Mouse (Mus musculus) lung, postnatal 0 days (tissue): ENCODE data around the gene Klc2. TPM values are rescaled to one million over a fixed set of nuclear protein-coding genes. Genes with fewer than 3 reads are reported as not detected.

Source experiments
- ATAC-seq: fragments of 200-750 bp; cut with Nextera tagmentation; 2 replicates; pipeline ENCODE4 v1.8.0; 2017; ENCODE audit warnings: moderate library complexity
- DNase-seq: peaks from one replicate; pipeline ENCODE4 v3.0.0-alpha.2; 2016; ENCODE audit warnings: low spot score
- H3K27ac ChIP-seq: fragments of 300-500 bp; sonication (generic); 2 replicates; pipeline ENCODE4 v1.5.1; 2014; ENCODE audit warnings: antibody characterized with exemption, mild to moderate bottlenecking, low read length, mixed read lengths
- H3K27me3 ChIP-seq: fragments of 300-500 bp; sonication (generic); replicated peaks from 2 replicates; pipeline ENCODE4 v1.6.1; 2014; ENCODE audit warnings: low read length, mixed read lengths; ENCODE audit not compliant: insufficient read depth
- H3K36me3 ChIP-seq: fragments of 300-500 bp; sonication (generic); 2 replicates; pipeline ENCODE4 v1.6.1; 2014; ENCODE audit warnings: low read length, mixed read lengths; ENCODE audit not compliant: insufficient read depth
- H3K4me1 ChIP-seq: fragments of 300-500 bp; sonication (generic); 2 replicates; pipeline ENCODE4 v1.6.1; 2014; ENCODE audit warnings: antibody characterized with exemption, low read depth, low read length, mixed read lengths; ENCODE audit not compliant: insufficient read depth
- H3K4me2 ChIP-seq: fragments of 300-500 bp; sonication (generic); replicated peaks from 2 replicates; pipeline ENCODE4 v1.6.1; 2014; ENCODE audit warnings: low read depth, mild to moderate bottlenecking, low read length, moderate library complexity, mixed read lengths
- H3K4me3 ChIP-seq: fragments of 300-500 bp; sonication (generic); 2 replicates; pipeline ENCODE4 v1.5.1; 2014; ENCODE audit warnings: low read depth, low read length
- H3K9ac ChIP-seq: fragments of 300-500 bp; sonication (generic); replicated peaks from 2 replicates; pipeline ENCODE4 v1.6.1; 2014; ENCODE audit warnings: low read depth, mild to moderate bottlenecking
- H3K9me3 ChIP-seq: fragments of 300-500 bp; sonication (generic); 2 replicates; pipeline ENCODE4 v1.6.1; 2016; ENCODE audit warnings: low read length, mixed read lengths
- CTCF ChIP-seq: IDR thresholded peaks from 2 replicates; pipeline ENCODE4 v1.5.1; 2016; ENCODE audit warnings: antibody characterized with exemption, mild to moderate bottlenecking
- EP300 ChIP-seq: IDR thresholded peaks from 2 replicates; pipeline ENCODE4 v1.6.1; 2016; ENCODE audit warnings: antibody characterized with exemption, mild to moderate bottlenecking, control low read depth
- WGBS: fragments of 180-500 bp; shearing (Covaris S2); extraction: QIAGEN DNeasy Blood & Tissue Kit; methylation state at CpG from one replicate; pipeline ENCODE4 v1.1.7; 2014; 5-methylcytosine and 5-hydroxymethylcytosine counted together
- polyA plus RNA-seq: library from polyadenylated mRNA; unstranded; fragments of >200 nt; fragmentation: Nextera tagmentation; extraction: Ambion mirVana; gene quantifications from 2 replicates; pipeline ENCODE4 v1.2.1, GENCODE M21; 2015

The Klc2 gene
- polyA plus RNA-seq, 1 experiment from 2014 or later: 10.8 TPM

DNA sequence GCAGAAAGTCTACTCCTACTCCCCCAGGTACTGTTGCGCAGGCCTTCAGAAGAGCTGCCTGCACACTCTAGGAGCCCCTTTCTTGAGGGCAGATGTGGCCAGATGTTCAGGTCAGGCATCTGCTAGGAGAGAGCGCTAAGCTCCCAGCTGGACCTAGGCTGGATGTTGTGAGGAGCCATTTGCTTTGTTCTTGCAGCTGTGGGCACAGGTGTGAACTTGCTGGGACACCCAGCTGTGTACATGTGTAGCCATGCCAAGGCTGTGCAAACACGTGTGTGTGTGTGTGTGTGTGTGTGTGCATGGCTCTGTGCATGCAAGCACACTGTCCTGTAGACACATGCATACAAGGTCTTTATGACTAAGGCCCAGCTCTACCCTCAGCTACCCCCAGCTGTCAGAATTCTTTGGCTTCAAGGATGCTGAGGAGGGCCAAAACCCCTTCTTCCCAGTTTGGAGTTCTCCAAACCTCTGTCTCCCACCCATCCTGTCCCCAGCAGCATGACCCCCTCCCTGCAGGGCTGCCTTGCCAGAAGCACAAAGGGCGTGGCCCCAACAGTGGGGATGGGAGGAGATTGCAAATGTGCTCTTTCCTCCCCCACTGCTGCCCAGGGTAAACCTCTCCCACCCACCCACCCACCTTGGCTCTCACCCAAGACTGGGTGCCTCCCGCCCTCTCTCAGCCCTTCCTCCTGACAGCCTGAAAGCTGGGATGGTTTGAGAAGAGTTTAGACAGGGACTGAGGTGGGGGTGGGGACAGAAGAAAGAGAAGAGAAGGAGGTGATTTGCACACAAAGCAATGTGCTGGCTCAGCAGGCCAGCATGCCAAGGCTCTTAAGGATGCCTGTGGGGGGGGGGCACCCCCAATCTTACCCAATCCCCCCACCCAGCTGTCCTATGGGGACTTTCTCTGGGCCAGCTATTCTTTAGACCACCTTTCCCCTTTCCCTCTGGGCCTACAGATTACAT lies 57.7 kb downstream of the Klc2 start:
- Histone ChIP-seq H3K4me3 (no peak overlapping the region), H3K4me1 (peaks cover 13% of the 10 kb centered on the region; the same call in 1 of the 2 replicates), H3K9me3 (no peaks in the 10 kb centered on the region), H3K4me2 (no peak overlapping the region), H3K27me3 (no peaks in the 10 kb centered on the region), H3K9ac (no peak overlapping the region), H3K27ac (peak overlapping the region; percentile 38; the same call in 1 of the 2 replicates), H3K36me3 (no peaks in the 10 kb centered on the region)
- peak; percentile 32 for ATAC-seq
- WGBS: 27% methylated on average over 5 of the region's 5 CpGs
- TF ChIP-seq CTCF: no peak
- TF ChIP-seq EP300: no peak
- peak; percentile 58 for DNase-seq

DNA sequence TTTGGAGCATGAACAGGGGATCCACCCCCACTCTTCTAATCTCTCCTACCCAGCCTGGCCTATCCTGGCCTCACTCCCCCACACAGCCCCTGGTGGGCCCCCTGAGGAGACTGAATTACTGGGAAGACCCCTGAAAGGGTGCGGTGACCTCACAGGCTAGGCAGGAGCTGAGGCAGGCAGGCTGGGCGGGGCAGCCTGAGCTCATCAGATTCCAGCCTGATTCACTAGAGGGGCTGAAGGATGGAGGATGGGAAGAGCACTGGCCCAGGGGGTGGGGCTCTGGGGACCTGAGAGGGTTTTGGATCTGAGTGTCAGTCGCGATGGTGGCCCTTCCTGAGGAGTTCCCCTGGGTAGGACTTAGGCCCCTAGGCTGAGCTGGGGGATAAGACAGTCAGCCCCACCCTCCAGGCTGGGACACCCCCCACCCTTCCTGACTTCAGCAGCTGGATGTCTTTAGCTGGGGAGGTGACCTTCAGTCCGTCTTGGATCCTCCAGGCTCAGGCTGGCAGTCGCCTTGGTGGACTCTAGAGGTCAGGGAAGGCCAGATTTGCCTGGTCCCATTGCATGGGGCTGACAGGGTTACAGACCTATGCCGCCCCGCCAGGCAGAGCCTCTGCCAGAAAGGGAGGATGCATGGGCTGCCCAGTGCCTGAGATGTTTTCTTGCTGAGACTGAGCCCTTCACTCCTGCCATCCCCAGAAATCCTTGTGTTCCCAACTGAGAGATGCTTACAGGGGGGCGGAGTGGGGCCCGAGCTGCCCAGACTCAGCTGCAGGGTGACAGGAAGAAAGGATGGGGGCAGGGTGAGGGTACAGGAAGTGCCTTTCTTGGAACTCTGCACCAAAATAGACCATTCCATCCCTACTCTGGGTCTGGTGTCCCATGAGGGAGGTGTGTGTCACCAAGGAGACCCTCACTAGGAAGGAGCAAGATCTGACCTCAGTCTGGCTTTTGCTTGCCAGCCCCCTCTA lies 59.3 kb downstream of the Klc2 start:
- H3K9ac ChIP-seq: no peak overlapping the region
- H3K4me1 ChIP-seq: peaks cover 13% of the 10 kb centered on the region; the same call in 1 of the 2 replicates
- no peaks in the 10 kb centered on the region for H3K27me3 ChIP-seq
- DNase-seq (peak; percentile 59), ATAC-seq (peak; percentile 64)
- H3K36me3 ChIP-seq: no peaks in the 10 kb centered on the region
- no peak overlapping the region for H3K4me3 ChIP-seq
- 0 out of 2 replicates have a peak overlapping the region, but pooled peaks have one; percentile 5 for H3K4me2 ChIP-seq
- TF ChIP-seq EP300: no peak
- TF ChIP-seq CTCF: no peak
- peak overlapping the region; percentile 66 for H3K27ac ChIP-seq
- no peaks in the 10 kb centered on the region for H3K9me3 ChIP-seq
- 16% methylated on average over 10 of the region's 10 CpGs for WGBS

DNA sequence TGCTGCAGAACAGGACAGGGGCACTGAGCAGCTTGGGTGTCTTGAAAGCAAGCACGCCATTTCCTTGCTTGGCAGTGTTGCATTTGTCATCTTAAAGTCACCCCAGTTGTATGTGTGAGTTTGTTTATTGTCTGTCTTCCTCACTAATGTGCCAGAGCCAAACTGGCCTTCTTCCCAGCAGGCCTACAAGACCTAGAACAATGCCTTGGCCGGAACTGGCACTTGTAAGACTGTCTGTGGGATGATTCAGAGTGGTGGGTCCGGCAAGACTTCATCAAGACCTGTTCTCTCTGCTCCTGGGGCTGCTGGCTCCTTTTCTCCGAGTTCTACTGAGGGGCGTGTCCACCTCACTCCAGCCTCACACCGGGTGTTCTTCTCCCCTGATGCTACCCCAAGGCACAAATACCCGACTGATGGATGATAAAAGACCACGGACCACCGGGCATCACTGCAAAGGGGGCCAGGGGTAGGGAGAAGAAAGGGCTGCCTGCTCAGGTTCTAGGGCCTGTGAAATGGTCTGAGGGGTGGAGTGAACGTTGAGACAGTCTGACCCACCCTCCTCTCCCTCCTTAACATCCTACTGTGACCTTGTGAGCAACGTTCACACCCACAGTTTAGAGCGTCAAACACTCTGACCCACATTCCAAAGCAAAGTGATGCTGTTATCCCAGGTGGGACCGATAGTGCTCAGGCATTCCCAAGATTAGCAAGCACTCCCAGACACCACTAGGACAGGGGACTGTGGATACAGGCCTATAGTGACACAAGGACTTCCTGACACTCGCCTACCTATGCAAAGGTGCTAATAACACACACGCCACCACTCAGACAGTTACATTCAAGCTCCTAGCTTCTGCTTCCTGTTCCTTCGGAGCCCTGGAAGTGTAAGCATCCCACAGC lies 60.2 kb downstream of the Klc2 start:
- peak overlapping the region; percentile 66 for H3K27ac ChIP-seq
- no peaks in the 10 kb centered on the region for H3K36me3 ChIP-seq
- peak; percentile 28 for ATAC-seq
- no peak overlapping the region for H3K4me3 ChIP-seq
- H3K27me3 ChIP-seq: no peaks in the 10 kb centered on the region
- H3K9ac ChIP-seq: no peak overlapping the region
- no peak for TF ChIP-seq CTCF
- peak; percentile 69; the same call in 1 of the 2 replicates for TF ChIP-seq EP300
- 21% methylated on average over 16 of the region's 16 CpGs for WGBS
- H3K4me1 ChIP-seq: peaks cover 13% of the 10 kb centered on the region; the same call in 1 of the 2 replicates
- H3K9me3 ChIP-seq: no peaks in the 10 kb centered on the region
- no peak overlapping the region for H3K4me2 ChIP-seq
- peak; percentile 72 for DNase-seq

Other genes with a start within 250 kb of the Klc2 start
- 0.27 and 0.40 TPM in 2 replicates for gene Actn3, start 240.7 kb downstream of the Klc2 start, polyA plus RNA-seq
- gene Zdhhc24, start 239.9 kb downstream of the Klc2 start, polyA plus RNA-seq: 8.1 and 9.1 TPM in 2 replicates
- gene Bbs1, start 211.9 kb downstream of the Klc2 start, polyA plus RNA-seq: 1.6 and 1.9 TPM in 2 replicates
- gene Dpp3, start 190.3 kb downstream of the Klc2 start, polyA plus RNA-seq: 47.6 and 47.7 TPM in 2 replicates
- gene Peli3, start 175.4 kb downstream of the Klc2 start, polyA plus RNA-seq: 0.85 and 1.8 TPM in 2 replicates
- 52.1 and 55.1 TPM in 2 replicates for gene Mrpl11, start 156.4 kb downstream of the Klc2 start, polyA plus RNA-seq
- 0.04 TPM in 1 of 2 replicates, not detected in the other for gene Npas4, start 128.2 kb downstream of the Klc2 start, polyA plus RNA-seq
- gene Slc29a2, start 94.7 kb downstream of the Klc2 start, polyA plus RNA-seq: 0.88 TPM in 2 replicates
- gene B4gat1, start 79.7 kb downstream of the Klc2 start, polyA plus RNA-seq: 33.8 and 36.3 TPM in 2 replicates
- 1.1 and 1.6 TPM in 2 replicates for gene AC124502.3, start 79.7 kb downstream of the Klc2 start, polyA plus RNA-seq
- 40.8 and 47.6 TPM in 2 replicates for gene Brms1, start 77.2 kb downstream of the Klc2 start, polyA plus RNA-seq
- gene Rin1, start 68.1 kb downstream of the Klc2 start, polyA plus RNA-seq: 1.7 and 1.9 TPM in 2 replicates
- gene Cd248, start 50.5 kb downstream of the Klc2 start, polyA plus RNA-seq: 23.1 and 25.1 TPM in 2 replicates
- 4.1 and 4.5 TPM in 2 replicates for gene Tmem151a, start 33.0 kb downstream of the Klc2 start, polyA plus RNA-seq
- gene Yif1a, start 30.0 kb downstream of the Klc2 start, polyA plus RNA-seq: 93.3 and 105 TPM in 2 replicates
- gene Cnih2, start 20.0 kb downstream of the Klc2 start, polyA plus RNA-seq: 0.70 and 0.89 TPM in 2 replicates
- 228 and 240 TPM in 2 replicates for gene Rab1b, start 11.5 kb downstream of the Klc2 start, polyA plus RNA-seq
- 9.3 and 10.4 TPM in 2 replicates for gene Pacs1, start 154.6 kb upstream of the Klc2 start, polyA plus RNA-seq
- 200 TPM in 2 replicates for gene Sf3b2, start 176.9 kb upstream of the Klc2 start, polyA plus RNA-seq
- 0.55 and 0.57 TPM in 2 replicates for gene Gal3st3, start 179.8 kb upstream of the Klc2 start, polyA plus RNA-seq
- gene Catsper1, start 217.2 kb upstream of the Klc2 start, polyA plus RNA-seq: not detected in 2 replicates
- gene Cst6, start 231.0 kb upstream of the Klc2 start, polyA plus RNA-seq: 0.65 and 1.4 TPM in 2 replicates
- 21.5 and 25.4 TPM in 2 replicates for gene Eif1ad, start 248.2 kb upstream of the Klc2 start, polyA plus RNA-seq
- gene Banf1, start 248.6 kb upstream of the Klc2 start, polyA plus RNA-seq: 182 and 191 TPM in 2 replicates